Mouse (Mus musculus) lung, adult 10 weeks (tissue): ENCODE data around the gene Ccl27b. TPM values are rescaled to one million over a fixed set of nuclear protein-coding genes. Genes with fewer than 3 reads are reported as not detected.

Experiments
- polyA plus RNA-seq: library from polyadenylated mRNA; stranded (reverse); fragments of 350-450 nt; fragmentation: Illumina TruSeq; extraction: RNeasy Lipid Tissue Mini Kit (QIAGEN cat#74804); gene quantifications from one replicate; pipeline ENCODE4 v1.2.3, GENCODE M21; 2014; ENCODE audit warnings: low read depth, low replicate concordance; ENCODE audit not compliant: insufficient read depth

Gene Ccl27b
- not detected for polyA plus RNA-seq

DNA sequence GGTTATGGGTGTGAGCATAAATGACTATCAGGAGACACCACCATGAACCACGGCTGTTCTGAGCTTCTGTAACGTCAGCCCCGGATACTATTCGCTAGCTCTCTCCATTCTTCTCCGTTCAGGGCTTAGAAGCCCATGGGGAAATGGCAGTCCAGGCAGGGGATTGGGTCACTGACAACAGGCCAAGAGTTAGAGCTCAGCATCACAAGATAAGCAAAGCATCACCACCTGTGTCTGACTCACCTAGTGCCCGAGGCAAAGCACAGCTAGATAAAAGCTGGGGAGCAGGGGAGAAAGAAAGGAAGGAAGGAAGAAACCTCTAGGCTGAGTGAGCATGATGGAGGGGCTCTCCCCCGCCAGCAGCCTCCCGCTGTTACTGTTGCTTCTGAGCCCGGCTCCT, at the start of gene Ccl27b:
Ccl27b (plus strand) TSS at position 301 of the 400 bp plus-strand sequence.

DNA sequence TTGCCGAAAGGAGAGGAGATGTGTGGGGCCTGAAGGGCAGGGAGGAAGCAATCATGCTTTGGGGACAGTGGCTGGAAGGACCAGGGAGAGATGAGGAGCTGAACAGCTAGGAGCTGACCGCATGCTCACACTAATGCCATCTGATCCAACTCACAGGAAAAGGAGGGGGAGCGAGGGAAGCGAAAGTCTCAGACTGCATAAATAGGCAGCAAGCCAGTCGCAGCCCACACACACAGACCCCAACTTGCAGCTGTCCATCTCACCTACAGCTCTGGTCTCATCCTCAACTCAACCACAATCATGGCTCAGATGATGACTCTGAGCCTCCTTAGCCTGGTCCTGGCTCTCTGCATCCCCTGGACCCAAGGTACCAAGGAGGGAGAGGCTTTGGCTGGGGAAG, 43.2 kb upstream of the Ccl27b start, which contains the start of gene Gm10591:
Gm10591 (plus strand) TSS at position 301 of the 400 bp plus-strand sequence.

DNA sequence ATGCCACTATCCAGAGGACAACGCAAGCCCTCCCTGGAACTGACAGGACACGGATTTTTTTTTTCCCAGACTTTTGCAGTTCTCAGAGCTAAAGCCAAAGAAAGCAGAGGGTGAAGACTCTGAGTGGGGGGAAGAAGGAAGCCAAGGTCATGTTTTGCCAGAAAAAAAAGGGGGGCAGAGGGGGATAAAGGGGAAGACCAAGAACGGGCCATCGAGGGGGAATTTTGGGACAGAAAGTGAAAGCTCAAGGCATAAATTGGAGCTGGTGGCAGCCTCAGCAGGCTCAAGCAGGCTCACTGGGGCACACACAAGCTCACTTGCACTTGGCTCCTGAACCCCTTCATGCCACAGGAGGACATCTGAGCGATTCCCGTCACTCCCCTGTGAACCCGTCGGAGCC, 25.6 kb upstream of the Ccl27b start, which contains the start of gene Gm2564:
Gm2564 (plus strand) TSS at position 301 of the 400 bp plus-strand sequence.

DNA sequence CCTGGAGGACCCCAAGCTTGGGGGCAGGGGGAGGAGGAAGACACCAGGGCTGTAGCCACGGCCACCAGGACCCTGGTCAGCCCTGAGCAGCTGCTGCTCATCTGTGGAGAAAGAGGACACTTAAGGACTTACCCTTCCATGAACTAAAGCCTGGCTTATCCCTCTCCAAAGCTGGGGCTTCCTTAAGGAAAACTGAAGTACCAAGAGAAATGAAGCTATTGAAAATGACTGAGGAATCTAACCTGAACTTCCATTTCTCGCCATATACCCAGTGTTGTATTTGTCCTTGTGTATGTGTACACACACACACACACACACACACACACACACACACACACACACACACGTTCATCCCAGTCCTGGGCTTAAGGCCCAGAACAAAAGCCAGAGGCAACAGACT, 6.7 kb downstream of the Ccl27b start, which contains the start of gene Il11ra2:
Il11ra2 (minus strand) TSS at position 101 of the 400 bp plus-strand sequence.

Other genes starting within 250 kb of the Ccl27b start
- gene Gm21586, start 215.9 kb upstream of the Ccl27b start, polyA plus RNA-seq: not detected
- 0.10 TPM for gene Gm2163, start 188.5 kb upstream of the Ccl27b start, polyA plus RNA-seq
- gene Fam205a2, start 127.1 kb upstream of the Ccl27b start, polyA plus RNA-seq: not detected
- 3.5 TPM for gene Gm10591, start 43.1 kb upstream of the Ccl27b start, polyA plus RNA-seq
- gene Gm2564, start 25.5 kb upstream of the Ccl27b start, polyA plus RNA-seq: 11.3 TPM
- not detected for gene Il11ra2, start 6.6 kb downstream of the Ccl27b start, polyA plus RNA-seq
- gene 4930578G10Rik, start 80.3 kb downstream of the Ccl27b start, polyA plus RNA-seq: not detected
- gene Ccl19, start 101.3 kb downstream of the Ccl27b start, polyA plus RNA-seq: 7.6 TPM
- gene Ccl21a, start 118.7 kb downstream of the Ccl27b start, polyA plus RNA-seq: 177 TPM
- not detected for gene Fam205a1, start 198.6 kb downstream of the Ccl27b start, polyA plus RNA-seq
- not detected for gene Gm12394, start 201.5 kb downstream of the Ccl27b start, polyA plus RNA-seq
- not detected for gene Fam205c, start 219.0 kb downstream of the Ccl27b start, polyA plus RNA-seq